Mouse (Mus musculus) testis, adult 10 weeks (tissue): Measurements from ENCODE around the gene Idh3a. TPM values are rescaled to one million over a fixed set of nuclear protein-coding genes. Genes with fewer than 3 reads are reported as not detected.

Source experiments
- polyA plus RNA-seq: library from polyadenylated mRNA; stranded (reverse); fragments of 350-450 nt; fragmentation: Illumina TruSeq; extraction: RNeasy Lipid Tissue Mini Kit (QIAGEN cat#74804); gene quantifications from one replicate; pipeline ENCODE4 v1.2.3, GENCODE M21; 2014; ENCODE audit warnings: low read depth, low replicate concordance

The Idh3a gene
- 37.0 TPM for polyA plus RNA-seq

DNA sequence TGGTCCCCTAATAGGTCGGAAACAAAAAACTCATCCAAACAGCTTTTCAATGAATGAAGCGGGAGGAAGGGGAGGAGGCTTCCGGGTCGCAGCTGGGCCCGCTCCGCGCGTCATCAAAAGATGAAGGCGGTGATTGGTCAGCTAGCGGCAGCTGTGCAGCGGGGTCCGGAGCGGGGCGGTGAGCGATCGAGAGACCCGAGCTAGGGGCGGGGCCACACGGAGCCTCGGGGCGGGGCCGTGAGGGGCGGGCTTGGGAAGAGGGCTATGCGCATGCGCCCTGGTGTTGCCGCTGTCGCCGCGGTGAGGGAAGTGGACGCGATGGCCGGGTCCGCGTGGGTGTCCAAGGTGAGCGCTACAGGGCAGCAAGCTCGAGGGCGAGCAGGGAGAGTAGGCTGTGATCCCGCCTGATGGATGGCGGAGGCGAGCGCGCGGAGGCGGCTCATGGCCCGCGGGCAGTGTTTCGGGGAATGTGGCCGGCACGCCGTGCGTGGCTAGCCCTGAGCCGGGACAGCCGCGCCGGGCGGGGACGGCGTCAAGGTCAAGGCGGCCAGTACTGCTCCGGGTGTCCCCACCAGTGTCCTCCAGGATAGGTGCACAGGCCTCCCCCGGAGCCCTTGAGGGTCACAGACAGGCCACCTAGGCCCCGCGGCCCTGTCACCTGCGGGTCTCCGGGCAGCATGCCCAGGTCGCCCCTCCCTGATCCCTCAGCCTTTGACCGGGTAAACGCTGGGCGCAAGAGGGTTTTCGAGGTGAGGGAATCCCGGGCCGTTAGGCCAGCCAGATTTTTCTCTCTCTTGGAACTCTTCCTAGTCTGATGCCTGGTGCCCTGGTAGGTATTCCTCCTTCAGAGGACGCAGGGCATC is at the start of gene Idh3a:
Idh3a (plus strand) TSS at position 136 of the 863 bp plus-strand sequence.

DNA sequence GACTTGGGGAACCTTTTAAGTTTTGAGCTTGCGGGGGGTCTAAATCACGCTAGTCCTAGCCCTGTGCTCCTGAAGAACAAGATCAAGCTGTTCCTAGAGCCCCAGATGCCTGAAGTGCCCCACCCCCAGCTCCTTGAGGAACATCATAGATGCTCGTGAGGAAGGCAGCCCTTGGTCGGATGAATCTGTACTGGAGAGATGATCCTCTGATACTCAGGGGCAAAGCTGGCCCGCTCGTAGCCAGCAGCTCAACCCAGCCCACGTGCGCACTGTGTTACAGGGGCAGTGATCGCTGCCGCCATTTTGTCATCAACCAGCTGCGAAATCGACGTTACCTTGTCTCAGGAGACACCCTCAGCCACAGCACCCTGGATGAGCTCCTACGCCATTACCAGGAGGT is 47.5 kb upstream of the Idh3a start, which contains the start of gene Sh2d7:
Sh2d7 (plus strand) TSS at position 301 of the 400 bp plus-strand sequence.

DNA sequence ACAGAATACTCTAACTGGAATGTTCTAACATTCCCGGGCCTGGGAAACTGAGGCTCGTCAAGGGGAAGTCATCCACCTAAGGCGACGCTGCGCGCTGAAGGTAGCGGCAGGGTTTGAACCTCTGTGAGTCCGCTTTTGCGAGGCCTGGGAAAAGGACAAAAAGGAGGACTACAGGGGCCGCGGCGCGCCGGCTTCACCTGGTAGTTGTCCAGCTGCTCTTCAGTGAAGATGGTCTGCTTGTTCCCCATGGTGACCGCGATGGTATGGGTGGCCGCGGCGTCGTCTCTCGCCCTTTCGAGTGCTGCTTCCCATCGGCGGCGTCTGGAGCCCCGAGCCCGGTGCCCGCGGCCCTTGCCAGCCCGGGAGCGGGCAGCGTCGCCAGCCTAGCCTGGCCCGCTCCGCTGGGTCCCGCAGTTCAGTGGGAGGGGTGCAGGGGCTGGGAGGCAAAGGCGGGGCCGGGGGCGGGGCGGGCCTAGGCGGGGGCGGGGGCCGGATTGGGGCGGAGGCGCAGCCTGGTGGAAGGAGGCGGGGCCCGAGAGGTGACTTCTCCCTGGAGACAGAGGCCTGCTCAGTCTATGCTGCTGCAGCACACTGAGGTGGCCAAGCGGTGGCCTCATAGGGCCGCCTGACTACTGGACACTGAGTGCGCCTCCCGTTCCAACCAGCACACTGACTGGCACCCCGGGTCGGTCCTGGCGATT is 26.2 kb upstream of the Idh3a start, which contains the start of gene Cib2:
Cib2 (minus strand) TSS at position 448 of the 701 bp plus-strand sequence.

Other genes starting within 250 kb of the Idh3a start
- gene Dmxl2, start 84.7 kb upstream of the Idh3a start, polyA plus RNA-seq: 38.2 TPM
- 1.8 TPM for gene Sh2d7, start 47.4 kb upstream of the Idh3a start, polyA plus RNA-seq
- 0.53 TPM for gene Cib2, start 26.1 kb upstream of the Idh3a start, polyA plus RNA-seq
- 15.5 TPM for gene Acsbg1, start 75.5 kb downstream of the Idh3a start, polyA plus RNA-seq
- gene Dnaja4, start 112.5 kb downstream of the Idh3a start, polyA plus RNA-seq: 340 TPM
- gene Wdr61, start 148.2 kb downstream of the Idh3a start, polyA plus RNA-seq: 49.8 TPM
- gene Crabp1, start 178.4 kb downstream of the Idh3a start, polyA plus RNA-seq: 0.77 TPM